ENCODE assay signal across 7 mouse cellular contexts in genomic region chr11:87108409-87108754, GRCm38 (mm10). TPM values are rescaled to one million over a fixed set of nuclear protein-coding genes. Genes with fewer than 3 reads are reported as not detected.
DNase-seq lines count a peak whose midpoint lies in the region; ATAC-seq and TF ChIP-seq lines count a peak whose summit lies in the region.

Gene Prr11, minus strand, starts transcription at chr11:87108708.

- DNase-seq in testis, postnatal 10 days (ENCODE audit: low spot score), result no peak
- no peak for DNase-seq in forebrain, embryonic 14.5 days (ENCODE audit: low spot score)
- DNase-seq in stomach, postnatal 0 days (ENCODE audit: low spot score), result no peak
- no peak for DNase-seq in adrenal gland, adult 18-20 months (ENCODE audit: low spot score in 2 of 2)

- no peak for TF ChIP-seq CTCF in testis, adult 2 months (IDR thresholded peaks at IDR 0.05; ENCODE audit: control insufficient read depth, insufficient read depth, insufficient replicate concordance, low read depth, low read length)
- TF ChIP-seq CTCF in stomach, postnatal 0 days (IDR thresholded peaks at IDR 0.05; ENCODE audit: low read depth), result no peak

- H3K36me3 ChIP-seq in testis, adult 2 months (ENCODE audit: control insufficient read depth, insufficient read depth, low read length), result no peaks in the 10 kb centered on the region
- H3K36me3 ChIP-seq in forebrain, embryonic 14.5 days (ENCODE audit: control insufficient read depth, insufficient read depth, low read length), result peaks cover 36% of the 10 kb centered on the region
- peaks cover 55% of the 10 kb centered on the region for H3K36me3 ChIP-seq in liver, embryonic 12.5 days
- H3K36me3 ChIP-seq in stomach, postnatal 0 days (ENCODE audit: control insufficient read depth, insufficient read depth, low read length), result no peaks in the 10 kb centered on the region

- TF ChIP-seq EP300 in stomach, postnatal 0 days (optimal IDR thresholded peaks at IDR 0.05), result no peak

- WGBS in forebrain, embryonic 14.5 days, result under 1% methylated on average over 14 of the region's 14 CpGs
- WGBS in liver, embryonic 12.5 days (ENCODE audit: insufficient replicate concordance), result under 1% methylated on average over 14 of the region's 14 CpGs
- under 1% methylated on average over 14 of the region's 14 CpGs for WGBS in stomach, postnatal 0 days

- no peaks in the 10 kb centered on the region for H3K9me3 ChIP-seq in forebrain, embryonic 14.5 days (replicated peaks; ENCODE audit: control insufficient read depth, low read length)
- H3K9me3 ChIP-seq in liver, embryonic 12.5 days (replicated peaks), result no peaks in the 10 kb centered on the region
- no peaks in the 10 kb centered on the region for H3K9me3 ChIP-seq in stomach, postnatal 0 days (ENCODE audit: control insufficient read depth, low read length)

- H3K9ac ChIP-seq in forebrain, embryonic 14.5 days (ENCODE audit: low read length), result peak within 1 kb of the TSS; percentile 99
- H3K9ac ChIP-seq in liver, embryonic 12.5 days, result peak within 1 kb of the TSS; percentile 96
- peak within 1 kb of the TSS; percentile 78 for H3K9ac ChIP-seq in stomach, postnatal 0 days (ENCODE audit: low read length)

- TF ChIP-seq POLR2A in testis, adult 2 months (IDR thresholded peaks at IDR 0.05; ENCODE audit: control insufficient read depth, low read depth, low read length), result no peak

- H3K4me2 ChIP-seq in forebrain, embryonic 14.5 days (ENCODE audit: low read length), result peak within 1 kb of the TSS; percentile 61
- peak within 1 kb of the TSS; percentile 72 for H3K4me2 ChIP-seq in liver, embryonic 12.5 days
- H3K4me2 ChIP-seq in stomach, postnatal 0 days (replicated peaks; ENCODE audit: low read depth), result peak within 1 kb of the TSS; percentile 86

- no peak for ATAC-seq in forebrain, embryonic 14.5 days
- no peak for ATAC-seq in liver, embryonic 12.5 days
- no peak for ATAC-seq in stomach, postnatal 0 days (ENCODE audit: low FRiP score, low TSS enrichment)
- ATAC-seq in CD4-positive, CD25-positive, alpha-beta regulatory T cell, adult 4 months, result no peak

- H3K27ac ChIP-seq in testis, adult 2 months (ENCODE audit: control insufficient read depth, insufficient read depth, low read depth, low read length), result peak within 1 kb of the TSS; percentile 97
- peak within 1 kb of the TSS; percentile 94 for H3K27ac ChIP-seq in forebrain, embryonic 14.5 days (ENCODE audit: low read depth, low read length)
- H3K27ac ChIP-seq in liver, embryonic 12.5 days, result peak within 1 kb of the TSS; percentile 91
- peak within 1 kb of the TSS; percentile 88 for H3K27ac ChIP-seq in stomach, postnatal 0 days (replicated peaks)

- H3K4me3 ChIP-seq in testis, adult 2 months (ENCODE audit: control insufficient read depth, low read depth, low read length), result peak within 1 kb of the TSS; percentile 93
- H3K4me3 ChIP-seq in forebrain, embryonic 14.5 days (ENCODE audit: low read depth, low read length), result peak within 1 kb of the TSS; percentile 98
- peak within 1 kb of the TSS; percentile 91 for H3K4me3 ChIP-seq in liver, embryonic 12.5 days
- H3K4me3 ChIP-seq in stomach, postnatal 0 days (ENCODE audit: low read depth, low read length), result peak within 1 kb of the TSS; percentile 74

- no peaks in the 10 kb centered on the region for H3K27me3 ChIP-seq in testis, adult 2 months (ENCODE audit: control insufficient read depth, insufficient read depth, low read length)
- H3K27me3 ChIP-seq in forebrain, embryonic 14.5 days (replicated peaks; ENCODE audit: control insufficient read depth, insufficient read depth, low read length), result no peaks in the 10 kb centered on the region
- H3K27me3 ChIP-seq in liver, embryonic 12.5 days (replicated peaks), result no peaks in the 10 kb centered on the region
- H3K27me3 ChIP-seq in stomach, postnatal 0 days (ENCODE audit: control insufficient read depth, insufficient read depth, low read length), result no peaks in the 10 kb centered on the region

- H3K4me1 ChIP-seq in testis, adult 2 months (ENCODE audit: control insufficient read depth, insufficient read depth, low read length), result no peaks in the 10 kb centered on the region
- H3K4me1 ChIP-seq in forebrain, embryonic 14.5 days (ENCODE audit: control insufficient read depth, insufficient read depth, low read length), result peaks cover 19% of the 10 kb centered on the region
- H3K4me1 ChIP-seq in liver, embryonic 12.5 days, result peaks cover 28% of the 10 kb centered on the region
- no peaks in the 10 kb centered on the region for H3K4me1 ChIP-seq in stomach, postnatal 0 days (replicated peaks; ENCODE audit: control insufficient read depth, insufficient read depth)

RNA-seq across cellular contexts. Expression of gene Prr11, which starts in this region (rescaled TPM):
- polyA plus RNA-seq in testis, adult 2 months (2012; rRNA removed), result 4.2 and 5.7 TPM in 2 replicates
- 5.8 and 7.0 TPM in 2 replicates for polyA plus RNA-seq in forebrain, embryonic 14.5 days (2014; fragmentation: Nextera tagmentation; extraction: Ambion mirVana)
- polyA plus RNA-seq in liver, embryonic 12.5 days (2016; fragmentation: Nextera tagmentation; extraction: Ambion mirVana), result 6.4 and 7.1 TPM in 2 replicates
- polyA plus RNA-seq in stomach, postnatal 0 days (2015; fragmentation: Nextera tagmentation; extraction: Ambion mirVana), result 1.0 and 1.2 TPM in 2 replicates
- under 1 TPM; 0.46 to 0.58 TPM for total RNA-seq in adrenal gland, adult 18-20 months (2021)
- 1 to 10 TPM; 1.6 to 2.1 TPM for polyA plus RNA-seq in CD4-positive, CD25-positive, alpha-beta regulatory T cell, adult 4 months (2017; shearing (Covaris generic))
